Mouse (Mus musculus) thymus, postnatal 4 days (tissue): ENCODE measurements at regions not wholly inside any gene's neighbourhood (a gene's known extent, or its start where the extent isn't known, plus 50 kb on each side); places are given as distances from the start of the nearest gene placed in this dataset.

Experiments used
- DNase-seq: peaks from one replicate; pipeline ENCODE4 v3.0.0; 2021

- no peak for DNase-seq
Measured at GRCm38 (mm10) chr9:89858005-89858404, 51.7 kb upstream of the Rasgrf1 start.

DNA sequence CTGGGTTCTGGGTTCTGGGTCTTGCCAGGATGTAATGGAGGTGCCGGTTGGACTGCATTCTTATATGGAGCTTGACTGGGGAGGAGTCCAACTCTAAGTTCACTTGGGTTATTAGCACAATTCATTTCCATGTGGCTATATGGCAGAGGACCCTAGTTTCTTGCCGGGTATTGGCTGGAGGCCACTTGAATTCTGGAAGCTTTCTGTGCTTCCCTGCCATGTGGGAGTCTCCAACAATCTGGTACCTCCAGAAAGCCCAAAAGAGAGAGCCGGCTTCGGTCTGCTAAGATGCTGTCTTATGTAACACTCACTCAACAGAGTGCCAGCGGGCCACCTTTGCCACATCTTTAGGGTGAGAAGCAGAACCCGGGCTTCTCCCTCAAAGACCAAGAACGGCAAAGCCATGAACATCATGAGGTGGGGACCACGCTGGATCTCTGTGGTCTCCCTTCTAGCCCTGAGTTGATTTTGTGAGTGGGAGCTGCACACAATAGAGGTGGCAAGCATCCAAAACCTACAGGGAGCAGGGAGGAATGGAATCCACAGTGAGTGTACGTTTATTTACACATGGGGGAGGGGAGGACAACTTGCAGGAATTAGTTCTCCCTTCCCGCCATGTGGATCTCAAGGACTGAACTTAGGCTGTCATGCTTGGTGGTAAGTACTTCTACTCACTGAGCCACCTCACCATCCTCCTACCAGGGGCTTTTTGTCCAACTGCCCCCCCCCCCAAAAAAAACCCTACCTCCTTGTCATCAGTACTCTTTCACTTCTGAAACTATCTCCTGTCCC, 59.0 kb upstream of the Rasgrf1 start:
- no peak for DNase-seq

- DNase-seq: no peak
Measured at GRCm38 (mm10) chr9:89849947-89850346, 59.8 kb upstream of the Rasgrf1 start.

DNA sequence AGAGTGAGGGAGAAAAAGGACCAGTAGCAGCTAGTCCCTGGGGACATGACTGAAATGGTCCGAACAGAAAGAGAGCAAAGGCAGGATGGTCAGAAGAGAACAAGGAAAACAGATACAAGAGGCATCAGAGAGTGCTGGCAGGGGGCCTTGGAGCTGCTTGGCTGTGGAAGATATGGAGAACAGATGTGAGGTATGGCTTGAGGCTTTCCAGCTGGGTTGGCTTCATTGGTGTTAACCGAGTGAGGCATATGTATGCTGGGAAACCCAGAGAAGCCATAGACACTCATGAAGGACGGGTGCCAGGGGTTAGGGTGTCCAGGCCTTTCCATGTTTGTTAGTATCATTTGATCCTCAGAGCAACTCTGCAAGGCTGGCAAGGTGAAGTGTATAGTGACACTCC, 61.1 kb upstream of the Rasgrf1 start:
- DNase-seq: no peak

DNA sequence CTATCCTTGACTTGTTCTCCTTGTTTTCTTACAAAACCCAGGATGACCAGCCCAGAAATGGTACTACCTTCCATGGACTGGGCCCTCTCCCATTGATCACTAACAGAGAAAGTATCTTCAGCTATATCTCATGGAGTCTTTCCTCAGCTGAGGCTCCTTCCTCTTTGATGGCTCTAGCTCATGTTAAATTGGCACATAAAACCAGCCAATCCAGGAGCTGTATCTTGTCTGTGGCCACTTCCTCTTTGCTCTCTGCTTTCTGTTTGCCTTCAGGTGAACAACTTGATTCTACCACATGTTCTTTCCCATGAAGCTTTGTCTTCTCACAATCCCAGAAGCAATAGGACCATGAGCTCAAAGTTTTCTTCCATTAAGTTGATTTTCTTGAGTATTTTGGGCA, 62.7 kb upstream of the Rasgrf1 start:
- no peak for DNase-seq

DNA sequence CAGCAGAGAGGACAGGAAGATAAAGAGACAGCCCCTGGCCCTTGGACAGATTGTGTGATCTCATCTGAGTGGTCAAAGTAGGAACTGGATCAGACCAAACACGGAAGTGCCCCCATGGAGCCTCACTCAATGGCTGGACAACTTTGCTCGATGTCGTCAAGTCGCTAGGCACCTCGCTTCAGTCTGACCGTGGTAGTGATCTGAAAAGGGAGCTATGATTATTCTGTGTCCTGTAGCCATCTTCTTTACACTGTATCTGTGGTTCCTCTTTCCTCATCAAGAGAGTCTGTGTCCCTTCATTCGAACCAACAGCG, 67.0 kb upstream of the Rasgrf1 start:
- no peak for DNase-seq

DNA sequence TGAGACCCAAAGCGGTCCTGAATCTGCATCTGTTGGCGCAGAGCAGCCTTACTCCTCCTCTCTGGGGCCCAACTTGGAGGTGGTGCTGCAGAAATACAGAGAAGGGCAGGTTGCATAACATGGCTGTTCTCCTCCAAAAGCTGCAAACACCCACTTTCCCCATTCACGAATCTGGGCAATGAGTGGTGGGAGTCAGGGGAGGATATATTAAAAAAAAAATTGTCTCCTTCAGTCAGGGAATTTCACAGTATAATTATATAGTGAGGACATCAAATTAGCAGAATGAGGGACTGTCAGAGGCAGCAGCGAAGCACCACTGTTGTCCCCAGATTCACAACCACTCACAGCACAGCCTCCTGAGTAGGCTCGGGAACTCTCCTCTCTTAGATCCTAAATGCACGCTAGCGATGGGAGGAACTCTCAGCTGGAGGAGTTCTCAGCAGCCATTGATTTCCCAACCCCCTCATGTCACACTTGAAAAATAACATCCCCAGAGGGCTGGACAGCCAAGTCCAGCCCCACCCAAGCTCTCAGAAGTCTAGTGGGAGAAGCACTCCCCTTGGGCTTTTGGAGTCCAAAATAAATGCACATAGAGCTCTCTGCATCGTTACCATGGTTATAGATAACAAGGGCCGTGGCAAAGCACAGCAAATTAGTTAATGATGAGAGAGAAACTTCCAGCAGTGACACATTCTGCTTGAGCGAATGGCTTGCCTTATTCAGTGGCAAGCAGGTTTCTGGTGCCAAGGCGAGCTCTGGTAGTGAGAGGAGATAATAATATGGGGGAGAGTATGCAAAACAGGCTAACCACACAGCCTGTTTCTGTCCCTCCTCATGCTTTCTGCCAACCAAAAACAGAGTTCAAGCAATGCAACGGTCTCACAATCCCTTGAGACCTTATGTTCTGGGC, 67.6 kb upstream of the Rasgrf1 start:
- no peak for DNase-seq

DNA sequence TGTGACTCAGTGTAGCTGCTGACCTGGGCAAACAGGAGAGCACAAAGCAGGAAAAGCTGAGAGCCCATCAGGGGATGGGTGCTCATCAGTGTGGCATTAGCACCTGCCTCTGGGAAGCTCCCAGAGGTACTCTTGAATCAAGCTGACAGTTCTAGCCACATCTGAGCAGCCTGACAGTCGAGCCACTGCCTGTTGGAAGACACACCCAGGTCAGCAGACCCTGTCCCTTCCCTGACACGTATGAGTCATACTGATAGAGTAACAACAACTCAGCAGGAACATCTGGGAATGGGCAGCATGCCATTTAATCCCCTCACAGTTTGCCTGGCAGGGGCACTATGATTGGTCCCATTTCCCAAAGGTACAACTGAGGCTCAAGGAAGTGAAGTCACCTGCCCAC, 68.3 kb upstream of the Rasgrf1 start:
- DNase-seq: no peak

DNA sequence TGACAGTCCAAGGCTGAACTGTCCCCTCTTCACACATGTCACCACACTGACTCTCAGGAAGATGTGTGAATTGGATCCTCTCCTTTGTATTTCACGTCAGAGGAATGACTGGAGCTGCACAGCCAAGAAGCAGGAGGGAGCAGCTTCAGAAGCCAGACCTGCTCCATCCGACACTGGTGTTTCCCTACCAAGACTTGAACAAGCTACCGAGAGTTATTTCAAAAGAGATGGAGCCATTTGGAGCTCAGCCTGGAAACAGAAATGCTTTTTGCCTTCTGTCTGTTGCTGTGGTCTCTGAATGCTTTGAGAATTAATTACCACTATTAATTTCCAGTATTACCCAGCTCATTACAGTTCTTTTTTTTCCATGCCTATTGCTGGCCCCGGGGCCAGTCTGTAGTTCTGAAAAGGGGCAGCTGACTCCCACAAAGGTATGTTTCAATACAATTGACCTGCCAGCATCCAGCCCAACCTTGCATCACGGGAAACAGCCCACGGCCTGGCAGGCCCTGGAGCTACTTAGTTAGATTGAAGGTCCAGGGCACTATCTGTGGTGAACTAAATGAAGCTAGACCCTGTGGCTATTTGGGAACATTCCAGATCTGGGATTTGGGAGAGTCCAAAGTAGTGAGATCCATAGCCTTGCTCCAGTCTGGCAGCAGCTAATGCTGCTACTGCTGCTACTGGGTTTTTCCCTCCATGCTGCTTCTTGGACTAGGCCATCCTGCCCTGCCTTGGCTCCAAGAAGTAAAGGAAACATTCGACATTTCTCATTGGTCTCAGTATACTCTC, 73.1 kb upstream of the Rasgrf1 start:
- no peak for DNase-seq

GRCm38 (mm10) chr9:89833596-89833995, 76.1 kb upstream of the Rasgrf1 start:
- DNase-seq: no peak

DNA sequence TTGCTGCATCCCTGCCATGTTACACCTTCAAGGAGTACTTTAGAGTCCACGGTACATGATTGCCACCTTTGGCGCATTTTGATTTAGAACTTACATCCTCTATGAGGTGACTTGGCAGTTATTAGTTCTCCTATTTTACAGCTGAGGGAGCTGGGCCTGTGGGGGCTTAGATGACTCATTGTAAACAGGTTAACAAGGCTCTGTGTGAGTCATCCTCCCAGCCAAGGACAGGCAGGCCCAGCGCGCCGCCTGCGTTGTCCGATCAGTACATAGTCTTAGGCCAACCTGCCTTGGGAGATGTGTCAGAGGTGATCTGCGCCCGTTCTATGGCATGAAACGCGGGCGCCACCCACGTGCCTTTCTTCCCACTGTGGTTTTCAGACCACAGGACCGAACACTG, 77.9 kb upstream of the Rasgrf1 start:
- no peak for DNase-seq

GRCm38 (mm10) chr9:89828156-89828555, 81.6 kb upstream of the Rasgrf1 start:
- DNase-seq: no peak

DNA sequence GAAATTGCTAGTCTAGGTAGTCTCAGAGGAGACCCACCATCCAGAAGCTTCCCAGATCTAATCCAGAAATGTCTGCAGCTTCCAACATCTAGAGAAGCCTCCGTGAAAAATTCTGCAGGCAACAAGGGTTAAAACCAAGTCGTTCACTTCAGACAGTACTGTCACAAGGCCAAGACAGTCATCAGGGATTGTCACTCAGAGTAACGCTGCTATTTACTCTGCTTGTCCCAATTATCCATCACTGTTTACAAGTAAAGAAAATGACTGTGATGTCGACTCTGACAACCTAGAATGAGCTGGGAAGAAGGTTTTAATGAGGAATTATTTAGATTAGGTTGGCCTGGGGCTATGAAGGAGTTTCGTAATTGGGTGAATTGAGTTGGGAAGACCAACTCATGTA, 82.1 kb upstream of the Rasgrf1 start:
- no peak for DNase-seq

DNA sequence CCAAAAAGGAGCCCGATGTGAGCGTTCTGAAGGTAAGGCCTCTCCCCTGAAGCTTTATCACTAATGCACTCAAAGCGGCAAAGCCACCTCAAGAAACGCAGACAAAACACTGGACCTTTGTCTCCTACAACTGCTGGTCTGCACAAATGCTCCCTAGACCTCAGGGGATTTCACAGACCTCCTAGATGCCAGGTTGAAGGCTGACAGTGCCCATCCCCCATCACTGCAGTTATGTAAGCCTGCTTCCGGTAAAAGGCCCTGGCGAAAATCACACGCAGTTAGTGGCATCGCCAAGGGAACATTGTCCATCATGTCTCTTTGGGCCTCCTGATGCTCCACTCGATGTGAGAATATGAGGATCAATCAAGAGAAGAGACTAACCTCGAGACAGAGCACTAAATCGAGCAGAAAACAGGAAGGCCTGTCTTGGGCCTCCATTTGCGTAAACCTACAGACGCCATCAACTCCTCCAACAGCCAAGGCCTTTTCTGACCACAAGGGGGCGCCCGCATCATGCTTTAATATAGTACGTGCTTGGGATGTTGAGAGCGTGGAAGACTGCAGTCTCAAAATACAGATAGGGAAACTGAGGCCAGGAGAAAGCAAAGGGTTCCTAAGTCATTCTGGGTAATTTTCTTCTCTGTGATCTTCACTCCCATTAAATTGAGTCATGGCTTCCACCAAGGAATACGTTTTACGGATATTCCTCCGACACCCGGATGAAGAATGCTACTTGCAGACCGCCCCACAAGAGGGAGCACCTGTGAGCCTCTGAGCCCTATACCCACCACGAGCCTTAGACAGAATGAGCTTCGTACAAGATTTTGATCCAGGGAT, 82.8 kb upstream of the Rasgrf1 start:
- DNase-seq: peak; percentile 91

GRCm38 (mm10) chr9:89821853-89822243, 83.6 kb upstream of the Ankrd34c start:
- no peak for DNase-seq

GRCm38 (mm10) chr9:89821109-89821852, 83.0 kb upstream of the Ankrd34c start:
- no peak for DNase-seq

- DNase-seq: no peak
Measured at GRCm38 (mm10) chr9:89813616-89814318, 75.5 kb upstream of the Ankrd34c start.

DNA sequence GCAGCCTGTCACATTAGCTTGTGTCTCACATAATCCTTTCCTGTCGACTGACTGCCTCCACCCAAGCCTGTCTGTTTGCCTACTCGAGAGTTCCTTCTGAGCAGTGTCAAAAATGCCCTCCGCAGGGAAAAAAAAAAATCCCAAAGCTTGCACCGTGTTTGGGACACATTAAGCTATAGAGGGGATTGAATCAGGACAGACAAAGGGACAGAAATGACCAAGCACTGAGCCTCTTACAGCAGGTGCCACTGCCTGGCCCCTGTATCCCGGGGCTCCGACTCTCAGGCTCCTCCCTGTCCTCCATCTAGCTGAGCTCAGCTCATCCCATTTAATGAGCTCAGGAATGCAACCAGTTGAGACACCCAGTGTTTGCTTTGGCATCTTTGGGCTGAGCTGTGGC, 69.1 kb upstream of the Ankrd34c start:
- no peak for DNase-seq

- no peak for DNase-seq
Measured at GRCm38 (mm10) chr9:89802658-89803057, 64.4 kb upstream of the Ankrd34c start.

- DNase-seq: peak; percentile 80
Measured at GRCm38 (mm10) chr9:89793018-89793417, 54.7 kb upstream of the Ankrd34c start.

- DNase-seq: no peak
Measured at GRCm38 (mm10) chr9:89789926-89790325, 51.7 kb upstream of the Ankrd34c start.
